Mouse (Mus musculus) left cerebral cortex, postnatal 10 days (tissue): Measurements from ENCODE around the gene Arl6ip4. TPM values are rescaled to one million over a fixed set of nuclear protein-coding genes. Genes with fewer than 3 reads are reported as not detected.

Experiments used
- DNase-seq, 2 experiments: peaks; one replicate each; pipeline ENCODE4 v3.0.0; 2021 to 2022; ENCODE audit warnings: low spot score in 2 of 2, mixed read lengths in 1 of 2; ENCODE audit errors: extremely low spot score in 1 of 2
- intact Hi-C: fragments of 180-260 bp; cut with DNase I; formaldehyde crosslinking; loops from one replicate; pipeline ENCODE4 v1.15.1; 2025
- total RNA-seq, 2 experiments: library from RNA; stranded (reverse); gene quantifications; 2 replicates each; pipeline ENCODE4 v1.2.3; 2021

The Arl6ip4 gene
- total RNA-seq, 2 experiments from 2014 or later: 55.4 to 58.8 TPM

- intact Hi-C loops: loop anchor here (5.0 kb wide), 1 partner anchor 133 kb away; no protein-coding TSS in a partner anchor
- DNase-seq: peak in 1 of 2 experiments; percentile 34
Observed at GRCm38 (mm10) chr5:124119204-124119603, 3.3 kb downstream of the Arl6ip4 start.

GRCm38 (mm10) chr5:124122357-124122756 lies 6.5 kb downstream of the Arl6ip4 start:
- DNase-seq: peak in 1 of 2 experiments; percentile 24

GRCm38 (mm10) chr5:124125093-124125492 lies 9.2 kb downstream of the Arl6ip4 start:
- no peak for DNase-seq

More at GRCm38 (mm10) chr5:124122357-124122756, 6.5 kb downstream of the Arl6ip4 start:
- intact Hi-C loops: no loop called here

GRCm38 (mm10) chr5:124134261-124134660 lies 18.4 kb downstream of the Arl6ip4 start:
- no peak for DNase-seq
- intact Hi-C loops: no loop called here

More at GRCm38 (mm10) chr5:124125093-124125492, 9.2 kb downstream of the Arl6ip4 start:
- intact Hi-C loops: no loop called here

GRCm38 (mm10) chr5:124138066-124138465 lies 22.2 kb downstream of the Arl6ip4 start:
- intact Hi-C loops: no loop called here
- DNase-seq: peak in 1 of 2 experiments; percentile 80

GRCm38 (mm10) chr5:124149028-124149427 lies 33.1 kb downstream of the Arl6ip4 start:
- intact Hi-C loops: no loop called here
- no peak for DNase-seq

GRCm38 (mm10) chr5:124150895-124151294 lies 35.0 kb downstream of the Arl6ip4 start:
- DNase-seq: no peak
- intact Hi-C loops: no loop called here

GRCm38 (mm10) chr5:124152734-124153133 lies 36.8 kb downstream of the Arl6ip4 start:
- intact Hi-C loops: no loop called here
- DNase-seq: no peak

GRCm38 (mm10) chr5:124155943-124156342 lies 40.1 kb downstream of the Arl6ip4 start:
- DNase-seq: no peak
- intact Hi-C loops: no loop called here

- intact Hi-C loops: no loop called here
- no peak for DNase-seq
Observed at GRCm38 (mm10) chr5:124158305-124158704, 42.4 kb downstream of the Arl6ip4 start.

GRCm38 (mm10) chr5:124159453-124159852 lies 43.6 kb downstream of the Arl6ip4 start:
- intact Hi-C loops: no loop called here

GRCm38 (mm10) chr5:124161831-124162230 lies 45.9 kb downstream of the Arl6ip4 start:
- no peak for DNase-seq
- intact Hi-C loops: loop anchor here (5.0 kb wide), 1 partner anchor 95 kb away; no protein-coding TSS in a partner anchor

More at GRCm38 (mm10) chr5:124159453-124159852, 43.6 kb downstream of the Arl6ip4 start:
- DNase-seq: no peak

- intact Hi-C loops: loop anchor here (5.0 kb wide), 1 partner anchor 95 kb away; no protein-coding TSS in a partner anchor
- DNase-seq: peak in 1 of 2 experiments; percentile 79
Observed at GRCm38 (mm10) chr5:124162577-124162976, 46.7 kb downstream of the Arl6ip4 start.

- intact Hi-C loops: loop anchor here (5.0 kb wide), 1 partner anchor 94 kb away; no protein-coding TSS in a partner anchor
- DNase-seq: no peak
Observed at GRCm38 (mm10) chr5:124163445-124163844, 47.6 kb downstream of the Arl6ip4 start.

GRCm38 (mm10) chr5:124165622-124166570 lies 50.0 kb downstream of the Arl6ip4 start:
- intact Hi-C loops: loop anchor here (5.0 kb wide), 1 partner anchor 81 kb away; the partner anchor contains the start of gene Pitpnm2
- no peak for DNase-seq

GRCm38 (mm10) chr5:124166741-124167140 lies 50.9 kb downstream of the Arl6ip4 start:
- no peak for DNase-seq
- intact Hi-C loops: loop anchor here (5.0 kb wide), 1 partner anchor 81 kb away; the partner anchor contains the start of gene Pitpnm2

- DNase-seq: no peak
- intact Hi-C loops: loop anchor here (5.0 kb wide), 1 partner anchor 80 kb away; the partner anchor contains the start of gene Pitpnm2
Observed at GRCm38 (mm10) chr5:124167621-124168020, 51.7 kb downstream of the Arl6ip4 start.
